Mouse (Mus musculus): ENCODE results near the gene Phldb2. TPM values are rescaled to one million over a fixed set of nuclear protein-coding genes. Genes with fewer than 3 reads are reported as not detected.

Gene Phldb2
- polyA plus RNA-seq, 1 experiment: 0.04 TPM

GRCm38 (mm10) chr16:45729163-45729562 is 224.2 kb downstream of the Phldb2 start:
- Histone ChIP-seq H3K27me3 (replicated peaks) (peaks cover 8% of the 10 kb centered on the region), H3K4me3 (replicated peaks) (no peak overlapping the region), H3K4me1 (peaks cover 7% of the 10 kb centered on the region), H3K9me3 (no peaks in the 10 kb centered on the region), H3K36me3 (replicated peaks; ENCODE audit: low read length) (peaks cover 61% of the 10 kb centered on the region)
- TF ChIP-seq GATA1 (IDR thresholded peaks at IDR 0.05; ENCODE audit: borderline replicate concordance, low read length) (no peak), FLI1 (IDR thresholded peaks at IDR 0.05; ENCODE audit: low read length) (no peak)

GRCm38 (mm10) chr16:45724742-45725102 is 228.7 kb downstream of the Phldb2 start:
- Histone ChIP-seq H3K36me3 (replicated peaks; ENCODE audit: low read length) (peaks cover 18% of the 10 kb centered on the region), H3K4me1 (peaks cover 15% of the 10 kb centered on the region), H3K4me3 (replicated peaks) (peak overlapping the region; percentile 82), H3K9me3 (no peaks in the 10 kb centered on the region), H3K27me3 (replicated peaks) (peaks cover 45% of the 10 kb centered on the region)
- TF ChIP-seq FLI1 (IDR thresholded peaks at IDR 0.05; ENCODE audit: low read length): no peak
- TF ChIP-seq GATA1 (IDR thresholded peaks at IDR 0.05; ENCODE audit: borderline replicate concordance, low read length): no peak

GRCm38 (mm10) chr16:45724061-45724741 is 229.2 kb downstream of the Phldb2 start, which contains the start of gene Tagln3:
TSS of gene Tagln3 (minus strand) at chr16:45724608.
- H3K9me3 ChIP-seq: no peaks in the 10 kb centered on the region
- peaks cover 49% of the 10 kb centered on the region for H3K27me3 ChIP-seq (replicated peaks)
- TF ChIP-seq FLI1 (IDR thresholded peaks at IDR 0.05; ENCODE audit: low read length) (no peak), GATA1 (IDR thresholded peaks at IDR 0.05; ENCODE audit: borderline replicate concordance, low read length) (no peak)
- H3K36me3 ChIP-seq (replicated peaks; ENCODE audit: low read length): peaks cover 13% of the 10 kb centered on the region
- peak within 1 kb of the TSS; percentile 82 for H3K4me3 ChIP-seq (replicated peaks)
- peaks cover 15% of the 10 kb centered on the region for H3K4me1 ChIP-seq

DNA sequence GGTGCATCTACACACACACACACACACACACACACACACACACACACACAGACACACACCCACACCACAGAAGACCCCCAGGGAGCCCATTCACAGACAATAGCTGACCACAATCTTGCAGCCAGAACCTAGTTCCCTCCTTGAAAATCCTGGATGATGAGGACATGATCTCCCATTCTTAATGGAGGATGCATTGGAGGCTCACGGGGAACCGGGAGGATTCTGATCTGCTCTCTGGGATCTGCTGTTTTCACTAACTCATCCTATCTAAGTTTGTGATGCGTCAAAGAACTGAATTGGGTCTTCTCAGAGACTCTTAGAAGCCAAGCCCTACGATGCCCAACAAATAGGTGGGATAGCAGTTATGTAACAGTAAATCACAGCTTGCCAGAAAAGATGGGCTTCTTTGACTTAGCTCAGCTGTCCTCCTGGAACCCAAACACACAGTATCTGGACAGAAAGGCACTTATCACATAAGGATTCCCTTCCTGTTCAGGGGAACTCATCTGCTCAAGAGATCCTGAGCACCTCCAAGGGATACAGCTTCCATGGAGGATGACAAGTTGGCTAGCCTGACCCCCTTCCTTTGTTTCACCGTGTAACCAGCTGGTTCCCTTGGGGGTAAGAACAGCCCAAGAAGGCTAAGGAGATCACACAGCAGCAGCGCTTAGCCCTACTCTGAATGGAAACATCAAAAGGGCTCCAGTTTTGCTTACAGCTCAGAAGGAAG is 230.1 kb downstream of the Phldb2 start:
- H3K4me1 ChIP-seq: peaks cover 15% of the 10 kb centered on the region
- no peak for TF ChIP-seq FLI1 (IDR thresholded peaks at IDR 0.05; ENCODE audit: low read length)
- no peak for TF ChIP-seq GATA1 (IDR thresholded peaks at IDR 0.05; ENCODE audit: borderline replicate concordance, low read length)
- no peak overlapping the region for H3K4me3 ChIP-seq (replicated peaks)
- peaks cover 4% of the 10 kb centered on the region for H3K36me3 ChIP-seq (replicated peaks; ENCODE audit: low read length)
- H3K9me3 ChIP-seq: no peaks in the 10 kb centered on the region
- peaks cover 52% of the 10 kb centered on the region for H3K27me3 ChIP-seq (replicated peaks)

- no peaks in the 10 kb centered on the region for H3K36me3 ChIP-seq (replicated peaks; ENCODE audit: low read length)
- H3K9me3 ChIP-seq: no peaks in the 10 kb centered on the region
- TF ChIP-seq GATA1 (IDR thresholded peaks at IDR 0.05; ENCODE audit: borderline replicate concordance, low read length) (no peak), FLI1 (IDR thresholded peaks at IDR 0.05; ENCODE audit: low read length) (no peak)
- peaks cover 15% of the 10 kb centered on the region for H3K4me1 ChIP-seq
- H3K4me3 ChIP-seq (replicated peaks): no peak overlapping the region
- peaks cover 54% of the 10 kb centered on the region for H3K27me3 ChIP-seq (replicated peaks)
These were observed 230.9 kb downstream of the Phldb2 start for GRCm38 (mm10) chr16:45722460-45722951.

- no peak overlapping the region for H3K4me3 ChIP-seq (replicated peaks)
- H3K36me3 ChIP-seq (replicated peaks; ENCODE audit: low read length): no peaks in the 10 kb centered on the region
- peaks cover 55% of the 10 kb centered on the region for H3K27me3 ChIP-seq (replicated peaks)
- no peaks in the 10 kb centered on the region for H3K9me3 ChIP-seq
- TF ChIP-seq GATA1 (IDR thresholded peaks at IDR 0.05; ENCODE audit: borderline replicate concordance, low read length) (no peak), FLI1 (IDR thresholded peaks at IDR 0.05; ENCODE audit: low read length) (no peak)
- peaks cover 15% of the 10 kb centered on the region for H3K4me1 ChIP-seq
These were observed 233.3 kb downstream of the Phldb2 start for GRCm38 (mm10) chr16:45720022-45720630.

DNA sequence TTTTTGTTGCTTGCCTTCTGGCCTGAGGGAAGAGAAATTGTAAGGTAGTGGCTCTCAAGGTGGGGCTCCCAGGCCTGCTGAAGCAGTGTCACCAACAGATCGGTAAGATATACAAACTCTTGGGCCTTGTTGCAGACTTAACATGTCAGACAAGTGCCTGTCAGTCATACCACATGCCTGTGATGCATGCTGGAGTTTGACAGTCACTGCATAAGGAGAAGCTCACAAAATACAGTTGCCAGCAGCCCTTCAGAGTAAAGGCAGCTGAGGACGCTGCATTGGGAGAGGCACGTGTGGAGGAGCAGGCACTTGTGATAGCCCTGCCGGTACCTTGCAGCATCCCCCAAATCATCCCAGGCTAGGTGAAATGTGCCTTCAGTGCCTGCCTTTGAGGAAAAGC is 235.1 kb downstream of the Phldb2 start:
- H3K36me3 ChIP-seq (replicated peaks; ENCODE audit: low read length): no peaks in the 10 kb centered on the region
- TF ChIP-seq GATA1 (IDR thresholded peaks at IDR 0.05; ENCODE audit: borderline replicate concordance, low read length) (no peak), FLI1 (IDR thresholded peaks at IDR 0.05; ENCODE audit: low read length) (no peak)

GRCm38 (mm10) chr16:45714489-45715150 is 238.8 kb downstream of the Phldb2 start:
- TF ChIP-seq FLI1 (IDR thresholded peaks at IDR 0.05; ENCODE audit: low read length) (no peak), GATA1 (IDR thresholded peaks at IDR 0.05; ENCODE audit: borderline replicate concordance, low read length) (no peak)
- peaks cover 7% of the 10 kb centered on the region for H3K4me1 ChIP-seq
- no peaks in the 10 kb centered on the region for H3K9me3 ChIP-seq
- H3K36me3 ChIP-seq (replicated peaks; ENCODE audit: low read length): no peaks in the 10 kb centered on the region
- H3K27me3 ChIP-seq (replicated peaks): peaks cover 16% of the 10 kb centered on the region
- no peak overlapping the region for H3K4me3 ChIP-seq (replicated peaks)

More for the DNA sequence above, 235.1 kb downstream of the Phldb2 start:
- Histone ChIP-seq H3K4me1 (peaks cover 3% of the 10 kb centered on the region), H3K27me3 (replicated peaks) (peaks cover 42% of the 10 kb centered on the region), H3K4me3 (replicated peaks) (no peak overlapping the region), H3K9me3 (no peaks in the 10 kb centered on the region)

GRCm38 (mm10) chr16:45713878-45714277 is 239.5 kb downstream of the Phldb2 start:
- peaks cover 14% of the 10 kb centered on the region for H3K27me3 ChIP-seq (replicated peaks)
- H3K9me3 ChIP-seq: no peaks in the 10 kb centered on the region
- TF ChIP-seq GATA1 (IDR thresholded peaks at IDR 0.05; ENCODE audit: borderline replicate concordance, low read length) (no peak), FLI1 (IDR thresholded peaks at IDR 0.05; ENCODE audit: low read length) (no peak)
- no peaks in the 10 kb centered on the region for H3K36me3 ChIP-seq (replicated peaks; ENCODE audit: low read length)
- H3K4me3 ChIP-seq (replicated peaks): no peak overlapping the region
- peaks cover 7% of the 10 kb centered on the region for H3K4me1 ChIP-seq
